Mouse (Mus musculus) forebrain, embryonic 16.5 days (tissue): ENCODE results near the gene Map2k5. TPM values are rescaled to one million over a fixed set of nuclear protein-coding genes. Genes with fewer than 3 reads are reported as not detected.

Experiments used
- ATAC-seq: fragments of 200-750 bp; cut with Nextera tagmentation; 2 replicates; pipeline ENCODE4 v1.8.0; 2017; ENCODE audit warnings: mild to moderate bottlenecking, moderate library complexity
- H3K27ac ChIP-seq: fragments of 300-500 bp; sonication (generic); 2 replicates; pipeline ENCODE4 v1.5.1; 2014; ENCODE audit warnings: low read length, control low read depth
- H3K27me3 ChIP-seq: fragments of 300-500 bp; sonication (generic); replicated peaks from 2 replicates; pipeline ENCODE4 v1.6.1; 2014; ENCODE audit warnings: low read length; ENCODE audit not compliant: control insufficient read depth, insufficient read depth
- H3K36me3 ChIP-seq: fragments of 300-500 bp; sonication (generic); 2 replicates; pipeline ENCODE4 v1.6.1; 2014; ENCODE audit not compliant: control insufficient read depth, insufficient read depth
- H3K4me1 ChIP-seq: fragments of 300-500 bp; sonication (generic); replicated peaks from 2 replicates; pipeline ENCODE4 v1.6.1; 2014; ENCODE audit warnings: low read length; ENCODE audit not compliant: control insufficient read depth, insufficient read depth
- H3K4me2 ChIP-seq: fragments of 300-500 bp; sonication (generic); 2 replicates; pipeline ENCODE4 v1.6.1; 2014; ENCODE audit warnings: mild to moderate bottlenecking, low read length, control low read depth
- H3K4me3 ChIP-seq: fragments of 300-500 bp; sonication (generic); replicated peaks from 2 replicates; pipeline ENCODE4 v1.5.1; 2014; ENCODE audit warnings: mild to moderate bottlenecking, low read length, control low read depth
- H3K9ac ChIP-seq: fragments of 300-500 bp; sonication (generic); replicated peaks from 2 replicates; pipeline ENCODE4 v1.6.1; 2014; ENCODE audit warnings: low read depth, low read length, control low read depth
- H3K9me3 ChIP-seq: fragments of 300-500 bp; sonication (generic); 2 replicates; pipeline ENCODE4 v1.6.1; 2016; ENCODE audit warnings: low read length; ENCODE audit not compliant: control insufficient read depth
- WGBS: fragments of 180-500 bp; shearing (Covaris S2); extraction: QIAGEN DNeasy Blood & Tissue Kit; methylation state at CpG from one replicate; pipeline ENCODE4 v1.1.7; 2014; 5-methylcytosine and 5-hydroxymethylcytosine counted together
- polyA plus RNA-seq: library from polyadenylated mRNA; unstranded; fragments of >200 nt; fragmentation: Nextera tagmentation; extraction: Ambion mirVana; gene quantifications from 2 replicates; pipeline ENCODE4 v1.2.1, GENCODE M21; 2015

Gene Map2k5
- polyA plus RNA-seq, 1 experiment from 2014 or later, result 39.9 TPM

- H3K27me3 ChIP-seq, result peaks cover 3% of the 10 kb centered on the region; the same call in 1 of the 2 replicates
- no peaks in the 10 kb centered on the region for H3K36me3 ChIP-seq
- ATAC-seq, result no peak
- no peak overlapping the region for H3K27ac ChIP-seq
- no peak overlapping the region for H3K9ac ChIP-seq
- H3K4me2 ChIP-seq, result peak overlapping the region; percentile 96; the same call in 1 of the 2 replicates
- no peaks in the 10 kb centered on the region for H3K9me3 ChIP-seq
- H3K4me1 ChIP-seq, result peaks cover 5% of the 10 kb centered on the region; the same call in 1 of the 2 replicates
- 48% methylated on average over 9 of the region's 9 CpGs for WGBS
- H3K4me3 ChIP-seq, result no peak overlapping the region
Measured at GRCm38 (mm10) chr9:63124512-63124911, 253.2 kb downstream of the Map2k5 start.

DNA sequence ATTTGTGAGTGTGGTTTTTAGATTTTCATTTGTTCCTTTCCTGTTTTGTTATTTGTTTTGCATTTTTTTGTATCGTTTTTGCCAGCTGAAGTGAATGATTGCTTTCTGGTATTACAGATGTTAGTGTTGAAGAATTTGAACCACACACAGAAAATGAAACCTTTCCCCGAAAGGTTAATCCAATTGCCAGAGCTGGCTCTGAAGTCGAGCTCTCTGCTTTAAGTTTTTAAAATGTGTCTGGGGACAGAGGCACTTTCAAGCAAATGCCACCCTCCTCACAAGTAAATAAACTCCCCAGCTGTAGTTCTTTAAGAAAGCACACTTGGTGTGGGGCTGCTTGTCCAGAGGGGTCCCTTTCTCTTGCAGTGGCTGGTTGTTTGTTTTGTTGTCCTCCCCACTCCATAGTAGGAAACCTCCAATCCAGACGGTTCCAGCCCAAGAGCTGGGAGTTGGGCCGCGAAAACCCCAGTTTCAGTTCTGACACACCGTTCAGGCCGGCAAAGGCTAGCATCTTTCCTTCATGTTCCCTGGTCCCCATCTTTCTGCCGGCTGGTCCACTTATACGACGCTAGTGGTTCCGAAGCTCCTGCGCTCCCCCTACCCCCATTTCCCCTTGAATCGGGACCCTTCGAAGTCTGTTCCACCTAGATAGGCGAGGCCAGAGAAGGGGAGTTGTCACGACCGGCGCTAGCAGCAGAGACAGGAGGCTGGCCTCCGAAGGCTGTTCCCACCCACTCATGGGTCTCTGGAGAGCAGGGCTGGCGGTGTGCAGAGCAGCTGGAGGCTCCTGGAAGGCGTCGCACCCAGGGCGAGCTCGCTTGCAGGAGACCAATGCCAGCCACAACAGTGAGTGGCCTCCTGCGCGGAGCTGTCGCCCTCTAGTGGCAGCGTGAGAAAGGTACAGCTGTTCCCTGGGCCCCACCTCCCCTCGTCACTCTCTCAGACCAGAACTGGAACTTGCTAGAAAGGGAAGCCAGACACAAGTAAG lies 254.0 kb downstream of the Map2k5 start:
- Histone ChIP-seq H3K27me3 (peaks cover 3% of the 10 kb centered on the region; the same call in 1 of the 2 replicates), H3K36me3 (no peaks in the 10 kb centered on the region), H3K4me2 (peak overlapping the region; percentile 96), H3K27ac (peak overlapping the region; percentile 20; the same call in 1 of the 2 replicates), H3K4me1 (peaks cover 5% of the 10 kb centered on the region; the same call in 1 of the 2 replicates), H3K9ac (peak overlapping the region; percentile 72), H3K9me3 (no peaks in the 10 kb centered on the region), H3K4me3 (peak overlapping the region; percentile 56)
- peak; percentile 98 for ATAC-seq
- 8% methylated on average over 30 of the region's 30 CpGs for WGBS

GRCm38 (mm10) chr9:63122161-63122833 lies 255.4 kb downstream of the Map2k5 start:
- no peak overlapping the region for H3K9ac ChIP-seq
- 23% methylated on average over 8 of the region's 8 CpGs for WGBS
- peaks cover 5% of the 10 kb centered on the region; the same call in 1 of the 2 replicates for H3K4me1 ChIP-seq
- ATAC-seq, result no peak
- H3K27ac ChIP-seq, result no peak overlapping the region
- no peaks in the 10 kb centered on the region for H3K36me3 ChIP-seq
- H3K27me3 ChIP-seq, result 0 out of 2 replicates have a peak, but pooled peaks cover 3% of the 10 kb centered on the region
- H3K4me2 ChIP-seq, result no peak overlapping the region
- H3K4me3 ChIP-seq, result no peak overlapping the region
- no peaks in the 10 kb centered on the region for H3K9me3 ChIP-seq

DNA sequence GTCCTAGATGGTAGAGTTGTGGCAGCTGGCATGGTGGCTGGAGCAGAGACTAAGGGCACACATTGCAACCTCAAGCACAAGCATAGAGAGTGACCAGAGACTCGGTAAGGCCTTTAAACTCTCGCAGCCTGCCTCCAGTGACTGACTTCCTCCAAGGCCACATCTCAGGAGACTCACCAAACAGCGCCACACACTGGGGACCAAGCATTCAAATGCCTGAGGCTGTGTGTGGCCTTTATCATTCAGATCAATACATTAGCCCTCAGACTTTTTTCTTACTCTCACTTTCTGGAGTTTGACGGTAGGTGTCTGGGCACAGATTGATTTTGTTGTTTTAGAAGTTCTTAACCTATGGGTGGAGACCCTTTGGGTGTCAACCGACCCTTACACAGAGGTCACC lies 259.3 kb downstream of the Map2k5 start:
- H3K9me3 ChIP-seq, result no peaks in the 10 kb centered on the region
- WGBS, result 63% methylated on average over 5 of the region's 5 CpGs
- no peaks in the 10 kb centered on the region for H3K27me3 ChIP-seq
- no peak overlapping the region for H3K4me3 ChIP-seq
- no peak overlapping the region for H3K4me2 ChIP-seq
- H3K27ac ChIP-seq, result no peak overlapping the region
- no peak overlapping the region for H3K9ac ChIP-seq
- H3K36me3 ChIP-seq, result no peaks in the 10 kb centered on the region
- no peaks in the 10 kb centered on the region for H3K4me1 ChIP-seq
- no peak for ATAC-seq

Other genes starting within 250 kb of the Map2k5 start
- gene Skor1, start 228.9 kb downstream of the Map2k5 start, polyA plus RNA-seq, result 0.24 and 0.32 TPM in 2 replicates
- gene 2300009A05Rik, start 21.3 kb upstream of the Map2k5 start, polyA plus RNA-seq, result 61.8 and 63.5 TPM in 2 replicates
- gene Iqch, start 224.6 kb upstream of the Map2k5 start, polyA plus RNA-seq, result 0.10 and 0.24 TPM in 2 replicates
- 58.5 and 65.1 TPM in 2 replicates for gene Aagab, start 224.8 kb upstream of the Map2k5 start, polyA plus RNA-seq